ENCODE assay signal across 18 mouse cellular contexts in genomic region chr1:59285880-59286279, GRCm38 (mm10). TPM values are rescaled to one million over a fixed set of nuclear protein-coding genes. Genes with fewer than 3 reads are reported as not detected.
"Had no signal": no experiment of that assay in that cellular context is flagged by ENCODE, and none has a peak within 500 bp of the region (broad histone marks: within the 10 kb centered on the region; RNA-seq: fewer than 3 reads in every experiment).

No protein-coding gene starts in this region.

- H3K4me3 ChIP-seq: midbrain, embryonic 10.5 days; midbrain, embryonic 12.5 days; myocyte; neural tube, embryonic 13.5 days; neural tube, embryonic 15.5 days; stomach, embryonic 15.5 days had no signal

- H3K36me3 ChIP-seq: midbrain, embryonic 10.5 days; midbrain, embryonic 12.5 days; neural tube, embryonic 13.5 days; neural tube, embryonic 15.5 days; stomach, embryonic 15.5 days had no signal

- H3K9me3 ChIP-seq: midbrain, embryonic 10.5 days; midbrain, embryonic 12.5 days; neural tube, embryonic 13.5 days; neural tube, embryonic 15.5 days; stomach, embryonic 15.5 days had no signal

- DNase-seq: lung, embryonic 14.5 days; lung, postnatal 10 days; lung, postnatal 4 days; midbrain, embryonic 14.5 days; retina, postnatal 1 day; right cerebral cortex, adult 18-20 months; right cerebral cortex, postnatal 14 days had no signal

- H3K4me2 ChIP-seq: lung, embryonic 14.5 days; midbrain, embryonic 12.5 days; neural tube, embryonic 13.5 days; neural tube, embryonic 15.5 days; stomach, embryonic 15.5 days had no signal

- H3K4me1 ChIP-seq: midbrain, embryonic 10.5 days; midbrain, embryonic 12.5 days; neural tube, embryonic 13.5 days; neural tube, embryonic 15.5 days; stomach, embryonic 15.5 days had no signal

- H3K27ac ChIP-seq: midbrain, embryonic 10.5 days; midbrain, embryonic 12.5 days; neural tube, embryonic 13.5 days; neural tube, embryonic 15.5 days; stomach, embryonic 15.5 days; stomach, postnatal 0 days had no signal

- H3K9ac ChIP-seq: lung, embryonic 14.5 days; midbrain, embryonic 12.5 days; neural tube, embryonic 13.5 days; neural tube, embryonic 15.5 days; stomach, embryonic 15.5 days had no signal

- H3K27me3 ChIP-seq: midbrain, embryonic 12.5 days; neural tube, embryonic 13.5 days; neural tube, embryonic 15.5 days; stomach, embryonic 15.5 days had no signal

RNA-seq across cellular contexts. Expression of gene Cdk15, which starts 29.2 kb away (rescaled TPM):
- total RNA-seq: megakaryocyte, adult 5-6 weeks; megakaryocyte-erythroid progenitor cell, adult 5-6 weeks had no signal
- polyA plus RNA-seq: liver, embryonic 16.5 days; lung, embryonic 14.5 days; lung, embryonic 16.5 days had no signal
